Mouse (Mus musculus) liver, embryonic 13.5 days (tissue): ENCODE results near the gene Poldip2. TPM values are rescaled to one million over a fixed set of nuclear protein-coding genes. Genes with fewer than 3 reads are reported as not detected.

ENCODE experiments used
- ATAC-seq: fragments of 200-750 bp; cut with Nextera tagmentation; 2 replicates; pipeline ENCODE4 v1.8.0; 2017; ENCODE audit warnings: low read depth, mild to moderate bottlenecking, moderate number of reproducible peaks, moderate library complexity
- DNase-seq: peaks from one replicate; pipeline ENCODE4 v3.0.0; 2022
- H3K27ac ChIP-seq: fragments of 300-500 bp; sonication (generic); 2 replicates; pipeline ENCODE4 v1.5.1; 2015; ENCODE audit warnings: moderate library complexity, mild to moderate bottlenecking, inconsistent platforms
- H3K27me3 ChIP-seq: fragments of 300-500 bp; sonication (generic); 2 replicates; pipeline ENCODE4 v1.6.1; 2015; ENCODE audit warnings: mild to moderate bottlenecking, inconsistent platforms
- H3K36me3 ChIP-seq: fragments of 300-500 bp; sonication (generic); 2 replicates; pipeline ENCODE4 v1.6.1; 2015; ENCODE audit warnings: mild to moderate bottlenecking, inconsistent platforms
- H3K4me1 ChIP-seq: fragments of 300-500 bp; sonication (generic); replicated peaks from 2 replicates; pipeline ENCODE4 v1.6.1; 2015; ENCODE audit warnings: inconsistent platforms
- H3K4me2 ChIP-seq: fragments of 300-500 bp; sonication (generic); 2 replicates; pipeline ENCODE4 v1.6.1; 2015; ENCODE audit warnings: inconsistent platforms, mild to moderate bottlenecking, moderate library complexity
- H3K4me3 ChIP-seq: fragments of 300-500 bp; sonication (generic); replicated peaks from 2 replicates; pipeline ENCODE4 v1.5.1; 2015; ENCODE audit warnings: mild to moderate bottlenecking, inconsistent platforms
- H3K9ac ChIP-seq: fragments of 300-500 bp; sonication (generic); 2 replicates; pipeline ENCODE4 v1.6.1; 2015; ENCODE audit warnings: mild to moderate bottlenecking, inconsistent platforms
- H3K9me3 ChIP-seq: fragments of 300-500 bp; sonication (generic); replicated peaks from 2 replicates; pipeline ENCODE4 v1.6.1; 2016; ENCODE audit warnings: inconsistent platforms
- whole genome bisulfite sequencing: fragments of 180-500 bp; shearing (Covaris S2); methylation state at CpG from one replicate; pipeline ENCODE4 v1.1.7; 2015; ENCODE audit not compliant: insufficient replicate concordance; 5-methylcytosine and 5-hydroxymethylcytosine counted together
- polyA plus RNA-seq: library from polyadenylated mRNA; unstranded; fragments of >200 nt; fragmentation: Nextera tagmentation; extraction: Ambion mirVana; gene quantifications from 2 replicates; pipeline ENCODE4 v1.2.1, GENCODE M21; 2015

Poldip2 gene
- polyA plus RNA-seq, result 78.1 and 82.4 TPM in 2 replicates

- Histone ChIP-seq H3K9ac (peak within 1 kb of the TSS; percentile 94), H3K27ac (peak within 1 kb of the TSS; percentile 82), H3K4me1 (peaks cover 30% of the 10 kb centered on the region), H3K9me3 (no peaks in the 10 kb centered on the region), H3K36me3 (peaks cover 58% of the 10 kb centered on the region), H3K4me3 (peak within 1 kb of the TSS; percentile 86), H3K4me2 (peak within 1 kb of the TSS; percentile 94), H3K27me3 (no peaks in the 10 kb centered on the region)
- ATAC-seq (peak; percentile 94), DNase-seq (peak; percentile 80)
- WGBS, result under 1% methylated on average over 66 of the region's 67 CpGs
Observed at GRCm38 (mm10) chr11:78512025-78512957, at the start of gene Poldip2, which contains the start of gene Tmem199. Gene Poldip2, plus strand, starts transcription at chr11:78512193. Gene Tmem199, minus strand, starts transcription at chr11:78512172.

DNA sequence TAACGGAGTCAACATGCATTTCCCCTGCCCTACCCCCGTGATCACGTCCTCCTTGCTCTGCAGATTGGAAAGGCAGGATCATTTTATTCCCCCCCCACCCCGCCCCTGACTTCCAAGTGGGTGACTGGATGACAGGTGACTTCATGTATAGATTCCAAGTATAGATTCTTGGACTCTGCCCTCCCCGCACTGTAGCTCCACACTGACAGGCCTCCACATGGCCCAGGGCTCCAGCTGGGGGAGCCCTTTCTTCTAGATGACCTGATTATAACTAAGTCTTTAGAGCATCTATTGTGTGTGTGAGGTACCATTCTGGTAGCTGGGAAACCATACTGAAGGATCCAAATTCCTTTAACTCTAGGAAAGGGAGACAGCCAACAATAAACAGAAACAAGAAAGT is 49.3 kb upstream of the Poldip2 start:
- no peak overlapping the region for H3K4me3 ChIP-seq
- peaks cover 4% of the 10 kb centered on the region; the same call in 1 of the 2 replicates for H3K9me3 ChIP-seq
- peaks cover 43% of the 10 kb centered on the region for H3K4me1 ChIP-seq
- H3K27me3 ChIP-seq, result no peaks in the 10 kb centered on the region; the same call in 1 of the 2 replicates
- H3K9ac ChIP-seq, result no peak overlapping the region
- 74% methylated on average over 5 of the region's 5 CpGs for WGBS
- H3K36me3 ChIP-seq, result no peaks in the 10 kb centered on the region
- no peak overlapping the region for H3K27ac ChIP-seq
- H3K4me2 ChIP-seq, result no peak overlapping the region
- no peak for ATAC-seq
- DNase-seq, result no peak

DNA sequence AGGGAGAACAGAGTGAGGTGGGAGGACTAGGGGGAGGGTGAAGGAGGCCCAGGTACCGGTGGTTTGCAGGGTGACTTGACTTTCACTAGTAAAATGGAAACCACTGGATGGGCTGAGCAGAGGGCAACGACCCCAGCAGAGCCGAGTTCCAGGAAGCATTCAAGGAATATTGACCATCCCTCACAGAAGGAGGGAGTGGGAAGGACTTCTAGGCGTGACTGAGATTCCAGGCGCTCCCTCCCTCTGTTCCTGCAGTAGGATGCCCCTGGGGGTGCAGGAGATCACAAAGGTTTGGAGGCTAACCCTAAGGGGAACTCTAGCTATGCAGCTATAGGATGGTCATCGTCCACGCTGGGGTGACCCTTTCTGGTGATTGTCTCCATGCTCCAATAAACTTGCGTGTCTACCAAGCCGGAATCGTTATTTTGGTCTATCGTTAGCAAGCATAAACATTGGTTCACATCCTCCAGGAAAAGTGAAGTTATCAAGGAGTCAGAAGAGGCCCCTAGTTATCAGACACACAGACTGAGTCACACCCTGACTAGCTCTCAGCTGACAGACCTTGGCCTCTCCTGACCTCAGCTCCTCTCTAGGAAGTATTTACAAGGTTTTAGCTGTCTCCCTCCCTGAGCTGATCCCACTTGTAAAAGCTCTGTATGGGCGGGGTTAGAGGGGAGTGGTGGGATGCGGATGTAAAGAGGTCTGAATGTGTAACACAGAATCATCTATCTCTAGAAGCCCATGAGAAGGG is 48.5 kb upstream of the Poldip2 start:
- 40% methylated on average over 13 of the region's 13 CpGs for WGBS
- Histone ChIP-seq H3K36me3 (no peaks in the 10 kb centered on the region), H3K27me3 (no peaks in the 10 kb centered on the region; the same call in 1 of the 2 replicates), H3K4me1 (peaks cover 43% of the 10 kb centered on the region), H3K9ac (0 out of 2 replicates have a peak overlapping the region, but pooled peaks have one; percentile 20), H3K27ac (no peak overlapping the region), H3K9me3 (peaks cover 4% of the 10 kb centered on the region; the same call in 1 of the 2 replicates), H3K4me3 (no peak overlapping the region), H3K4me2 (peak overlapping the region; percentile 23)
- DNase-seq, result no peak
- ATAC-seq, result no peak

DNA sequence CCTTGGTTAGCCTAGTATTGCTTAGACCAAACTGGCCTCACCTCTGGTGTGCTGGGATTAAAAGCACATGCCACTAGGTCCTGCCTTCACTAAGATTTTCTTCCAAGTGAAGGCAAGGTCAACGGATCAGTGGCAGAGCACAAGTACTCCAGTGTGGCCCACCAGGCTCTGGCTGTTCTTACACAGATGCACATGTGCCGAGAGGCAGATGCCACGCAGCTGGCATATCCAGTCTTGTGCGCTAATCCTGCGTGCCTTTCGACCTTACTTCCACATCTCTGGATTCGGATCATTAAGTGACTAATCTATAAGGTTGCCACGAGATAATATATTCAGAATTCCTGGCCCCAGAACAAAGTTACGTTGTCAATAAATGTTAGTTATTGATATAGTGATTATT is 46.9 kb upstream of the Poldip2 start:
- no peak overlapping the region for H3K9ac ChIP-seq
- H3K27me3 ChIP-seq, result no peaks in the 10 kb centered on the region
- DNase-seq, result no peak
- peaks cover 4% of the 10 kb centered on the region; the same call in 1 of the 2 replicates for H3K9me3 ChIP-seq
- H3K4me1 ChIP-seq, result peaks cover 43% of the 10 kb centered on the region
- no peak for ATAC-seq
- H3K4me2 ChIP-seq, result peak overlapping the region; percentile 87
- H3K4me3 ChIP-seq, result peak overlapping the region; percentile 65
- WGBS, result 45% methylated on average over 9 of the region's 9 CpGs
- H3K36me3 ChIP-seq, result no peaks in the 10 kb centered on the region
- H3K27ac ChIP-seq, result no peak overlapping the region

- peak within 1 kb of the TSS; percentile 75 for H3K27ac ChIP-seq
- DNase-seq (peak; percentile 61), ATAC-seq (peak; percentile 84)
- H3K27me3 ChIP-seq, result no peaks in the 10 kb centered on the region
- H3K4me3 ChIP-seq, result peak within 1 kb of the TSS; percentile 65
- peaks cover 43% of the 10 kb centered on the region for H3K4me1 ChIP-seq
- H3K36me3 ChIP-seq, result no peaks in the 10 kb centered on the region
- H3K9me3 ChIP-seq, result peaks cover 4% of the 10 kb centered on the region; the same call in 1 of the 2 replicates
- H3K9ac ChIP-seq, result peak within 1 kb of the TSS; percentile 74
- WGBS, result under 1% methylated on average over 41 of the region's 41 CpGs
- H3K4me2 ChIP-seq, result peak within 1 kb of the TSS; percentile 87
Observed at GRCm38 (mm10) chr11:78465568-78466180, 46.3 kb upstream of the Poldip2 start, which contains the start of gene Slc46a1. Gene Slc46a1, plus strand, starts transcription at chr11:78465697.

- WGBS, result 66% methylated on average over 23 of the region's 23 CpGs
- no peaks in the 10 kb centered on the region for H3K36me3 ChIP-seq
- ATAC-seq, result peak; percentile 6; the same call in 1 of the 2 replicates
- peaks cover 4% of the 10 kb centered on the region; the same call in 1 of the 2 replicates for H3K9me3 ChIP-seq
- peak overlapping the region; percentile 65 for H3K4me3 ChIP-seq
- no peak overlapping the region for H3K27ac ChIP-seq
- H3K9ac ChIP-seq, result peak overlapping the region; percentile 74; the same call in 1 of the 2 replicates
- H3K27me3 ChIP-seq, result no peaks in the 10 kb centered on the region
- peak overlapping the region; percentile 87 for H3K4me2 ChIP-seq
- peaks cover 43% of the 10 kb centered on the region for H3K4me1 ChIP-seq
- no peak for DNase-seq
Observed at GRCm38 (mm10) chr11:78466242-78466912, 45.6 kb upstream of the Poldip2 start.

DNA sequence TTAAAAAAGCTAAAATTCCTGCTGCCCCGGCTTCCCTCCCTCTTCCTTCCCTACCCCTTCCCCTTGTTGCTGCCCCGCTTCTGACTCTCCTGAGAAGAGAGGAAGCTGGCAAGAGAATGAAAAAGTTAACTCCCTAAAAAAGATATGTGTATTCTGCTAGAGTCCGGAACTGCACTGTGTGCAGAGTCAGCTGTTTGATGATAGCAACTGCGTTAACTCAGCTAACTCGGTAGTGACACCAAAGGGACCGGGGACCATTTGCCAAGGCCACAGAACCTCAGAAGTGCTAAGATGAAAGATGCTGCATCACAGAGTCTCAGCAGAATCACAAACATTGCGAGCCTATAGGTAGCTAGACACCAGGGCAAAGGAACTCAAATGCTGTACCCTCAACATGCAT is 44.5 kb upstream of the Poldip2 start:
- H3K4me1 ChIP-seq, result peaks cover 43% of the 10 kb centered on the region
- ATAC-seq (no peak), DNase-seq (no peak)
- 59% methylated on average over 7 of the region's 7 CpGs for WGBS
- no peaks in the 10 kb centered on the region for H3K27me3 ChIP-seq
- H3K36me3 ChIP-seq, result no peaks in the 10 kb centered on the region
- no peaks in the 10 kb centered on the region for H3K9me3 ChIP-seq
- H3K27ac ChIP-seq, result no peak overlapping the region
- no peak overlapping the region for H3K9ac ChIP-seq
- H3K4me3 ChIP-seq, result no peak overlapping the region
- no peak overlapping the region for H3K4me2 ChIP-seq

DNA sequence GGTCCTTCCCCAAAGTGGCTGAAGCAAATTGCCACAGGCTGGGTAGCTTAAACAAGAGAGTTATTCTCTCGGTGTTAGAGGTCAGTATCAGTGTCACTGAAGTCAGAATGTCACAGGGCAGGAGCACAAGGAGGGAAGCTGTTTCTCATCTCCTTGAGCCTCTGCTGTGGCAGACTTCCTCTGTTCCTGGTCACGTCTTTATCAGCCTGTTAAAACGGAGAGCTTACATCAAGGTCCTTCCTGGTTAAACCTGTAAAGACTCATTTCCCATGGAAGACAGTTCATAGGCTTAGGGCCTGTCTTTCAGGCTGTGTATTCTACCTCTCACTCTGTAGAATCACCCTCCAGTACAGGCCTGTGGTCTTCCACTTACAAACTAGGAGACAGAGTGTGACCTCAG is 44.1 kb upstream of the Poldip2 start:
- H3K4me2 ChIP-seq, result no peak overlapping the region
- H3K27me3 ChIP-seq, result no peaks in the 10 kb centered on the region
- H3K36me3 ChIP-seq, result no peaks in the 10 kb centered on the region
- ATAC-seq, result no peak
- no peak overlapping the region for H3K9ac ChIP-seq
- H3K27ac ChIP-seq, result no peak overlapping the region
- no peaks in the 10 kb centered on the region for H3K9me3 ChIP-seq
- WGBS, result 23% methylated on average over 3 of the region's 3 CpGs
- H3K4me1 ChIP-seq, result peaks cover 43% of the 10 kb centered on the region
- no peak overlapping the region for H3K4me3 ChIP-seq
- no peak for DNase-seq

DNA sequence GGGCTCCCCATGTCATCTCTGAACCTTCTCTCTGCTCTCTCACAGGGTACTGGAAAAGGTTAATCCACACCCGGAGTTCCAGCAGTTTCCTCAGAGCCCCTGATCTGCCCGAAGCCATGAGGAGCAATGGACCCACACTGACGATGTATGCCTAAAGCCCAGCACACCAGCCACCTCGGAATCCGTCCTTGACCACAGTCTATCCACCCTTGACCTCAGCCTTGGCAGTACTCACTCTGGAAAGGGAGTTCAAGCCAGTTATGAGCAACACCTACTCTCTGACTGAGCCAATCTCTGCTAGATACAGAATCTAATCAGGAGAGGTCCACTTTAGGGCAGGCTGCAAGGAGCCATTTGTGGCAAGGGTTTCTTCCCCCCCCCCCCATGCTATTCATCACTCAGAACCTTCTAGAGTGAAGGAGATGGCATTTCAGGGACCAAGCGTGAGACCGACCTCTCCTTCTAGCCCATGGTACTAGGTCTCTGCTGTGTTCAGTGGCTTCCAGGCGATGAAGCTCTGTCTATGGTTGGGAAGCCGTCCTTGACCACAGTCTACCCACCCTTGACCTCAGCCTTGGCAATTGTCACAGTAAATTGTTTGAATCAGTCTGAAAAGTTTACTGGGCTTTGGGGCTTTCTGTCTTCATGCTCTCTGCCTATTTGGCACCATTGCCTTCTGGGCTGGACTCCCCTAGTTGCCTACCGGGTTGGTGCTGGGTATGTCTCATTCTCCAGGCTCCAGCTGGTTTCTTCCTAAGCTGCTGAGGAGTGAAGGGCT is 40.5 kb upstream of the Poldip2 start:
- H3K9ac ChIP-seq, result no peak overlapping the region
- WGBS, result 60% methylated on average over 10 of the region's 10 CpGs
- H3K27me3 ChIP-seq, result no peaks in the 10 kb centered on the region
- no peak overlapping the region for H3K4me3 ChIP-seq
- no peaks in the 10 kb centered on the region for H3K36me3 ChIP-seq
- DNase-seq, result no peak
- no peak overlapping the region for H3K4me2 ChIP-seq
- no peak overlapping the region for H3K27ac ChIP-seq
- H3K9me3 ChIP-seq, result no peaks in the 10 kb centered on the region
- ATAC-seq, result no peak
- peaks cover 7% of the 10 kb centered on the region for H3K4me1 ChIP-seq

DNA sequence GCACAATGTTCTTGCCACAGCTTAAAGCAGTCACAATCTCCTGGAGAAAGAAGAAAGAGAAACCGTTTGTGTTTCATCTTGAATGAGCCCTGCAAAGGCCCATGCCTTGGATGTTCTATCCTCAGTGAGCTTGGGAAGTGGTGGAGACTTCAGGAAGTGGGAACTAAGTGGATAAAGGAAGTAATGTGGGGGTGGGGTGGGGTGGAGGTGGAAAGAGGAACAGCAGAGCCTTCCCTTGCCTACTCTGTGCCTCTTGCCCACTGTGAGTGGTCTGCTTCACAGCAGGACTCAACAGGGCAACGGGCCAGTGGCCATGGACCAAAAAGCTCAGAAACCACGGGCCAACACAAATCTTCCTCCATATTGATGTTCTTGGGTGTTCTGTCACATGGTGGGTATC is 36.7 kb upstream of the Poldip2 start:
- no peak overlapping the region for H3K27ac ChIP-seq
- no peaks in the 10 kb centered on the region for H3K36me3 ChIP-seq
- H3K9me3 ChIP-seq, result no peaks in the 10 kb centered on the region
- no peak overlapping the region for H3K9ac ChIP-seq
- H3K4me3 ChIP-seq, result no peak overlapping the region
- H3K4me2 ChIP-seq, result no peak overlapping the region
- WGBS, result 46% methylated on average over 3 of the region's 3 CpGs
- no peak for DNase-seq
- ATAC-seq, result no peak
- no peaks in the 10 kb centered on the region for H3K4me1 ChIP-seq
- H3K27me3 ChIP-seq, result no peaks in the 10 kb centered on the region
